Mouse (Mus musculus) spleen, adult 2 months (tissue): ENCODE results near the gene Stap2.

Source experiments
- CTCF ChIP-seq: fragments of 200-500 bp; IDR thresholded peaks from 2 replicates; pipeline ENCODE4 v1.5.1; 2011; ENCODE audit warnings: mild to moderate bottlenecking, inconsistent platforms; ENCODE audit not compliant: insufficient read depth, insufficient read length, insufficient replicate concordance; ENCODE audit errors: extremely low read depth
- POLR2A ChIP-seq: fragments of 200-500 bp; IDR thresholded peaks from 2 replicates; pipeline ENCODE4 v1.6.1; 2011; ENCODE audit warnings: low read depth, low read length, inconsistent platforms

DNA sequence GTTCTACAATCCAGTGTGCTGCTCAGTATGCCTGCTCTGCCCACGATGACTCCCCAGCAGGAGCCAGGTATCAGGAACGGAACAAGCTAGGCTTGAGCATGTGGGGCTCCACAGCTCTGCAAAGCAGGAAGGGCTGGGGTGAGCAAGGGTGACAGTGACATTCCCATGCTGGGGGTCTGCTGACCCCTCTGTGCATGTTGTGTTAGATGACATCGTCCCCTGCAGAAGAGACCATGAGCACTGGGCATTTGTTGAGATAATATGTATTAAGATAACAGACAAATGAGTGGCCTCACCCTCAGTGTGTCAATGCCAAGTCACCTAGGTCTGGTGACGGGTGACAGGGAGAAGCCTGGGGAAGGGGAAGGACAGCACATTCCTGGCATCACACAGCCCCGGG, 19.5 kb upstream of the Stap2 start:
- no peak for TF ChIP-seq CTCF
- no peak for TF ChIP-seq POLR2A
